Mouse (Mus musculus) heart, embryonic 14.5 days (tissue): ENCODE data around the gene Rbm4b. TPM values are rescaled to one million over a fixed set of nuclear protein-coding genes. Genes with fewer than 3 reads are reported as not detected.

Experiments
- ATAC-seq: fragments of 200-750 bp; cut with Nextera tagmentation; 2 replicates; pipeline ENCODE4 v1.8.0; 2017; ENCODE audit warnings: low read depth, moderate TSS enrichment; ENCODE audit not compliant: insufficient number of reproducible peaks, insufficient read depth, low FRiP score
- H3K27ac ChIP-seq, 2 experiments: fragments of 200-500 bp in 1 of 2; fragments of 300-500 bp in 1 of 2; sonication (generic) in 1 of 2; replicated peaks in 1 of 2; 2 replicates each; pipeline ENCODE4 v1.5.1; 2012 to 2014; ENCODE audit warnings: low read depth in 2 of 2, low read length in 2 of 2, control low read depth in 1 of 2, mild to moderate bottlenecking in 1 of 2, mixed read lengths in 1 of 2; ENCODE audit not compliant: control insufficient read depth in 1 of 2, insufficient read depth in 1 of 2
- H3K27me3 ChIP-seq: fragments of 300-500 bp; sonication (generic); 2 replicates; pipeline ENCODE4 v1.6.1; 2014; ENCODE audit warnings: mild to moderate bottlenecking, low read length, control low read depth; ENCODE audit not compliant: control insufficient read depth, insufficient read depth
- H3K36me3 ChIP-seq: fragments of 300-500 bp; sonication (generic); 2 replicates; pipeline ENCODE4 v1.6.1; 2014; ENCODE audit warnings: mild to moderate bottlenecking, control low read depth, low read length, mixed read lengths; ENCODE audit not compliant: control insufficient read depth, insufficient read depth
- H3K4me1 ChIP-seq, 2 experiments: fragments of 200-500 bp in 1 of 2; fragments of 300-500 bp in 1 of 2; sonication (generic) in 1 of 2; 2 replicates each; pipeline ENCODE4 v1.6.1; 2012 to 2014; ENCODE audit warnings: low read length in 2 of 2, control low read depth in 1 of 2, mixed read lengths in 1 of 2; ENCODE audit not compliant: control insufficient read depth in 2 of 2, insufficient read depth in 2 of 2
- H3K4me2 ChIP-seq: fragments of 300-500 bp; sonication (generic); 2 replicates; pipeline ENCODE4 v1.6.1; 2014; ENCODE audit warnings: mild to moderate bottlenecking, low read length
- H3K4me3 ChIP-seq, 2 experiments: fragments of 200-500 bp in 1 of 2; fragments of 300-500 bp in 1 of 2; sonication (generic) in 1 of 2; 2 replicates each; pipeline ENCODE4 v1.5.1; 2012 to 2014; ENCODE audit warnings: low read length in 2 of 2, mild to moderate bottlenecking in 2 of 2, control low read depth in 1 of 2, low read depth in 1 of 2, moderate library complexity in 1 of 2; ENCODE audit not compliant: control insufficient read depth in 1 of 2, insufficient read depth in 1 of 2
- H3K9ac ChIP-seq: fragments of 300-500 bp; sonication (generic); 2 replicates; pipeline ENCODE4 v1.6.1; 2014; ENCODE audit warnings: mild to moderate bottlenecking, low read length
- H3K9me3 ChIP-seq: fragments of 300-500 bp; sonication (generic); 2 replicates; pipeline ENCODE4 v1.6.1; 2016; ENCODE audit warnings: low read length, control low read depth; ENCODE audit not compliant: control insufficient read depth
- WGBS: fragments of 180-500 bp; shearing (Covaris S2); extraction: QIAGEN DNeasy Blood & Tissue Kit; methylation state at CpG from one replicate; pipeline ENCODE4 v1.1.7; 2014; 5-methylcytosine and 5-hydroxymethylcytosine counted together
- polyA plus RNA-seq: library from polyadenylated mRNA; unstranded; fragments of >200 nt; fragmentation: Nextera tagmentation; extraction: Ambion mirVana; gene quantifications from 2 replicates; pipeline ENCODE4 v1.2.1, GENCODE M21; 2014

The Rbm4b gene
- 34.1 and 35.2 TPM in 2 replicates for polyA plus RNA-seq

GRCm38 (mm10) chr19:4756193-4756911, at the start of gene Rbm4b:
Rbm4b (plus strand) TSS chr19:4756497.
- peaks cover 5 to 21% of the 10 kb centered on the region in 2 experiments for H3K4me1 ChIP-seq
- H3K36me3 ChIP-seq, result peaks cover 30% of the 10 kb centered on the region
- peak within 1 kb of the TSS; percentile 87 for H3K4me2 ChIP-seq
- peak within 1 kb of the TSS; percentile 68 for H3K4me3 ChIP-seq
- peak within 1 kb of the TSS; percentile 84 to 90 for H3K27ac ChIP-seq
- under 1% methylated on average over 65 of the region's 65 CpGs for WGBS
- peak; percentile 97 for ATAC-seq
- H3K9me3 ChIP-seq, result no peaks in the 10 kb centered on the region
- no peaks in the 10 kb centered on the region for H3K27me3 ChIP-seq
- peak within 1 kb of the TSS; percentile 79 for H3K9ac ChIP-seq

- H3K9me3 ChIP-seq, result no peaks in the 10 kb centered on the region
- H3K4me2 ChIP-seq, result no peak overlapping the region
- no peaks in the 10 kb centered on the region for H3K36me3 ChIP-seq
- H3K4me3 ChIP-seq, result no peak overlapping the region
- peaks cover 59% of the 10 kb centered on the region for H3K27me3 ChIP-seq
- 63% methylated on average over 10 of the region's 10 CpGs for WGBS
- peaks cover 5 to 7% of the 10 kb centered on the region in 2 experiments; a peak in 3 of 4 replicates for H3K4me1 ChIP-seq
- H3K27ac ChIP-seq, result no peak overlapping the region
- H3K9ac ChIP-seq, result no peak overlapping the region
- no peak for ATAC-seq
Observed at GRCm38 (mm10) chr19:4708765-4709164, 47.5 kb upstream of the Rbm4b start.

DNA sequence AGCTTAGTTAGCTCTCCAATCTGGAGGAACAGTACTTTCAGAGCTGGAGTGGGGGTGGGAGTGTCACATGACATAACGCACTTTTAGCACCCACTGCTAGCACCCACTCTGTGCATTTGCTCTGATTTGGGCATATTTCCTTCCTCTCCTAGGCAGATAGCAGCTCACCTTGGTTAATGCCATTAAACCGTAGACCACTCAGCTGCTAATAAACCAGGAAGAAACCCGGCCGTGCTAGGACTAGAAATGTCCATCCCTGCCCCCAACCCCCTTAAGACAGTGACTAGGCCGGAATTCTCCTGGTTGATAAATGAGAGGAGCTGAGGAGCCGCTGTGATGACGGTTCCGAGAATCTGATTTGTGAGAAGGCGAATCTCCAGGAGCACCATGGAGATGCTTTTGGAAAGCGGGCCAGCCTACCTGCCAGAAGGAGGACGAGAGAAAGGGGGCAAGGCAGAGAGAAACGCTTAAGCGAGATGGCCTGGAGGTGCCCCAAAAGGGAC, 45.1 kb upstream of the Rbm4b start, which contains the start of gene Sptbn2:
TSS of gene Sptbn2 (plus strand) at position 70 of the 503 bp plus-strand sequence.
- Histone ChIP-seq H3K4me1 (peaks cover 5 to 7% of the 10 kb centered on the region in 2 experiments; a peak in 3 of 4 replicates), H3K9ac (peak within 1 kb of the TSS; percentile 58), H3K27ac (no peak within 1 kb of the TSS), H3K9me3 (no peaks in the 10 kb centered on the region), H3K36me3 (no peaks in the 10 kb centered on the region), H3K4me3 (peak within 1 kb of the TSS; percentile 49 to 54), H3K4me2 (peak within 1 kb of the TSS; percentile 96), H3K27me3 (peaks cover 77% of the 10 kb centered on the region)
- 13% methylated on average over 13 of the region's 13 CpGs for WGBS
- ATAC-seq, result no peak

DNA sequence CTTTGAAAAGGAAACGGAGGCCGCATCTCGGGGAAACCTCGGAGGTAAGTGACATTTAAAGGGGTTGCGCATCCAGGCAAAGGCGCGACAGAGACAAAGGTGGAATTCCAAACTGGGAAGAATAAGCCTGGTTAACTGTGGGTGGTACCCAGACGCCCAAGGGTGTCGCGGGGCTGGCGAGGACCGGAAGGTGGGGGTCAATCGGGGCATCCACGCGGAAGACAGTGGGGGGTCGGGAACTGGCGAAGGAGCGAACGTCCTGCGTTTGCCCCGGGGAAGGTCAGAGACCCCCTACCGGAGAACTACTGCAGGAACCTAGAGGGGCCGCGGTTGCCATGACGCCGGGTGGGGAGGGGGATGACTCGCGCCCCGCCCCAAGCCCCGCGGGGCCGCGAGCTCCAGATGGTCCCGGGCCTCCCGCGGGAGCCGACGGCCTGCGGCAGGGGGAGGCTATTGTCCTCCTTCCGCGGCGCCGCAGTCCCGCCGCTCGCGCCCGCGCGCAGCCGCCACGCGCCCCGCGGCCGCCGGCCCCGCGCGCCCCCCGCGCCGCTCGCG, 44.6 kb upstream of the Rbm4b start:
- WGBS, result under 1% methylated on average over 28 of the region's 65 CpGs
- Histone ChIP-seq H3K27me3 (peaks cover 77% of the 10 kb centered on the region), H3K36me3 (no peaks in the 10 kb centered on the region), H3K9me3 (no peaks in the 10 kb centered on the region), H3K27ac (no peak overlapping the region), H3K4me2 (peak overlapping the region; percentile 96), H3K9ac (peak overlapping the region; percentile 58), H3K4me3 (peak overlapping the region; percentile 49 to 54), H3K4me1 (peaks cover 5 to 7% of the 10 kb centered on the region in 2 experiments; a peak in 3 of 4 replicates)
- no peak for ATAC-seq

- H3K4me1 ChIP-seq, result peaks cover 5 to 7% of the 10 kb centered on the region in 2 experiments; a peak in 3 of 4 replicates
- H3K27ac ChIP-seq, result no peak overlapping the region
- no peaks in the 10 kb centered on the region for H3K36me3 ChIP-seq
- H3K27me3 ChIP-seq, result peaks cover 79% of the 10 kb centered on the region
- H3K4me2 ChIP-seq, result peak overlapping the region; percentile 96
- ATAC-seq, result 0 out of 2 replicates have a peak, but pooled peaks have one; percentile 13
- under 1% methylated on average over 59 of the region's 60 CpGs for WGBS
- H3K4me3 ChIP-seq, result peak overlapping the region; percentile 49 to 54
- H3K9me3 ChIP-seq, result no peaks in the 10 kb centered on the region
- peak overlapping the region; percentile 58 for H3K9ac ChIP-seq
Observed at GRCm38 (mm10) chr19:4712156-4712780, 44.0 kb upstream of the Rbm4b start.

DNA sequence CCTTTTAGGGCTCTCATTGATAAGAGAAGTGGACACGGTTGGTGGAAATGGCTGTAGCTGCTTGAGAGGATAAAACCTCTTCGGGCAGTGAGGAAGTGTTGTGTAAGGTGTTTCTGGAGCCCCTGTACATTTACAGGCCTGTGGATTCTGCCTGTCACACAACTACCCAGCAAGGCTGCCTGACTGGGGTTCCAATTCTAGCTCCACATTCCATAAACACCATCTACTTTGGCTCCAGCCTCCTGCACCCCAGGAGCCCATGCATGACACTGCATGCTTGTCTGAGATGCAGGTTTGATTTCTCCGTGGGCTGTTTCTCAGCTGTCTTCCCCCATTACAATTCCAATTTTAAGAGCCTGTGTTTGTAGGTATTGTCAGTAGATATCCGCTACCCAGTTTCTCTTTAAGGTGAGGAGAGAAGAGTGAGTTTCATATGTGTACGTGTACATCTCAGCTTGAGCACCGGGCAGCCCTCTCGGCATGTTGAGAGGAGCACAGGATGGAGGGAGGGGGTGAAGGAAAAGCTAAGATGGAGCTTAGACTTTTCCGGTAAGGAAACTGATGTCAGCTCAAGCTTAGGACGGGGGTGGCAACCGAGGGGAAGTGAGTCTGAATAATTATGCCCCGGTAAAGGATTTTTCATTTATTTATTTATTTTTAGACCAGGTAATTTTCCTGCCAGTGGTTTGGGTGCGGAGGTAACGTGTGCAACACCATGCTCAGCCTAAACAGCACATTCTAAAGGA, 43.3 kb upstream of the Rbm4b start:
- H3K27me3 ChIP-seq, result peaks cover 80% of the 10 kb centered on the region
- H3K4me3 ChIP-seq, result peak overlapping the region; percentile 49 to 54
- no peaks in the 10 kb centered on the region for H3K9me3 ChIP-seq
- 0 out of 2 replicates have a peak overlapping the region, but pooled peaks have one; percentile 58 for H3K9ac ChIP-seq
- H3K27ac ChIP-seq, result no peak overlapping the region
- no peaks in the 10 kb centered on the region for H3K36me3 ChIP-seq
- H3K4me2 ChIP-seq, result peak overlapping the region; percentile 96
- WGBS, result 35% methylated on average over 13 of the region's 13 CpGs
- H3K4me1 ChIP-seq, result peaks cover 5 to 7% of the 10 kb centered on the region in 2 experiments; a peak in 3 of 4 replicates
- no peak for ATAC-seq

GRCm38 (mm10) chr19:4713886-4714285, 42.4 kb upstream of the Rbm4b start:
- H3K27me3 ChIP-seq, result peaks cover 80% of the 10 kb centered on the region

More at GRCm38 (mm10) chr19:4713886-4714285, 42.4 kb upstream of the Rbm4b start:
- Histone ChIP-seq H3K4me3 (no peak overlapping the region), H3K36me3 (no peaks in the 10 kb centered on the region), H3K4me2 (no peak overlapping the region), H3K27ac (no peak overlapping the region), H3K9ac (no peak overlapping the region), H3K4me1 (peaks cover 5 to 7% of the 10 kb centered on the region in 2 experiments; a peak in 3 of 4 replicates), H3K9me3 (no peaks in the 10 kb centered on the region)
- WGBS, result 59% methylated on average over 3 of the region's 3 CpGs
- no peak for ATAC-seq
